Mouse (Mus musculus) hindbrain, embryonic 16.5 days (tissue): ENCODE results near the gene Fam228b. TPM values are rescaled to one million over a fixed set of nuclear protein-coding genes. Genes with fewer than 3 reads are reported as not detected.
"Not testable (repeated sequence)": the region's sequence is repeated elsewhere in the genome, so short reads cannot be mapped to it uniquely, and the experiment has no call there.

Source experiments
- ATAC-seq: fragments of 200-750 bp; cut with Nextera tagmentation; 2 replicates; pipeline ENCODE4 v1.8.0; 2017; ENCODE audit warnings: moderate TSS enrichment, moderate library complexity
- H3K27ac ChIP-seq: fragments of 300-500 bp; sonication (generic); 2 replicates; pipeline ENCODE4 v1.5.1; 2014; ENCODE audit warnings: low read depth, mild to moderate bottlenecking, control low read depth, low read length, moderate library complexity
- H3K27me3 ChIP-seq: fragments of 300-500 bp; sonication (generic); replicated peaks from 2 replicates; pipeline ENCODE4 v1.6.1; 2014; ENCODE audit warnings: low read length; ENCODE audit not compliant: control insufficient read depth, insufficient read depth
- H3K36me3 ChIP-seq: fragments of 300-500 bp; sonication (generic); 2 replicates; pipeline ENCODE4 v1.6.1; 2014; ENCODE audit warnings: mild to moderate bottlenecking, low read length, moderate library complexity, mixed read lengths; ENCODE audit not compliant: control insufficient read depth, insufficient read depth
- H3K4me1 ChIP-seq: fragments of 300-500 bp; sonication (generic); 2 replicates; pipeline ENCODE4 v1.6.1; 2014; ENCODE audit warnings: low read depth, low read length; ENCODE audit not compliant: control insufficient read depth, insufficient read depth
- H3K4me2 ChIP-seq: fragments of 300-500 bp; sonication (generic); 2 replicates; pipeline ENCODE4 v1.6.1; 2014; ENCODE audit warnings: mild to moderate bottlenecking, low read length, control low read depth, moderate library complexity
- H3K4me3 ChIP-seq: fragments of 300-500 bp; sonication (generic); 2 replicates; pipeline ENCODE4 v1.5.1; 2014; ENCODE audit warnings: mild to moderate bottlenecking, low read length, control low read depth, moderate library complexity
- H3K9ac ChIP-seq: fragments of 300-500 bp; sonication (generic); 2 replicates; pipeline ENCODE4 v1.6.1; 2014; ENCODE audit warnings: low read depth, mild to moderate bottlenecking, control low read depth, low read length, moderate library complexity
- H3K9me3 ChIP-seq: fragments of 300-500 bp; sonication (generic); 2 replicates; pipeline ENCODE4 v1.6.1; 2014; ENCODE audit warnings: mild to moderate bottlenecking, low read length, moderate library complexity; ENCODE audit not compliant: control insufficient read depth
- WGBS: fragments of 180-500 bp; shearing (Covaris S2); extraction: QIAGEN DNeasy Blood & Tissue Kit; methylation state at CpG from one replicate; pipeline ENCODE4 v1.1.7; 2014; 5-methylcytosine and 5-hydroxymethylcytosine counted together
- polyA plus RNA-seq: library from polyadenylated mRNA; unstranded; fragments of >200 nt; fragmentation: Nextera tagmentation; extraction: Ambion mirVana; gene quantifications from 2 replicates; pipeline ENCODE4 v1.2.1, GENCODE M21; 2015

Gene Fam228b
- polyA plus RNA-seq, 1 experiment from 2014 or later: 6.6 TPM

- not testable (repeated sequence) for H3K27me3 ChIP-seq, H3K9me3 ChIP-seq, H3K4me2 ChIP-seq, ATAC-seq, H3K9ac ChIP-seq, H3K36me3 ChIP-seq, H3K4me3 ChIP-seq, H3K4me1 ChIP-seq, H3K27ac ChIP-seq
- WGBS: 94% methylated on average over 25 of the region's 25 CpGs
These were observed 19.1 kb upstream of the Fam228b start for GRCm38 (mm10) chr12:4788128-4788527.

- Histone ChIP-seq H3K4me1 (no peaks in the 10 kb centered on the region), H3K36me3 (no peaks in the 10 kb centered on the region), H3K4me3 (no peak overlapping the region), H3K9me3 (no peaks in the 10 kb centered on the region), H3K27ac (no peak overlapping the region), H3K9ac (no peak overlapping the region), H3K27me3 (no peaks in the 10 kb centered on the region), H3K4me2 (no peak overlapping the region)
- 81% methylated on average over 2 of the region's 2 CpGs for WGBS
- ATAC-seq: no peak
These were observed 15.4 kb upstream of the Fam228b start for GRCm38 (mm10) chr12:4784466-4784865.

GRCm38 (mm10) chr12:4783598-4783997, 14.5 kb upstream of the Fam228b start:
- no peak for ATAC-seq
- Histone ChIP-seq H3K36me3 (no peaks in the 10 kb centered on the region), H3K4me2 (no peak overlapping the region), H3K9ac (no peak overlapping the region), H3K27me3 (no peaks in the 10 kb centered on the region), H3K4me1 (no peaks in the 10 kb centered on the region), H3K27ac (no peak overlapping the region), H3K4me3 (no peak overlapping the region), H3K9me3 (no peaks in the 10 kb centered on the region)
- WGBS: 55% methylated on average over 5 of the region's 5 CpGs

GRCm38 (mm10) chr12:4781725-4782404, 12.8 kb upstream of the Fam228b start:
- not testable (repeated sequence) for H3K27ac ChIP-seq, H3K27me3 ChIP-seq, H3K36me3 ChIP-seq, H3K4me3 ChIP-seq, ATAC-seq, H3K9me3 ChIP-seq, H3K4me1 ChIP-seq, H3K4me2 ChIP-seq, H3K9ac ChIP-seq
- WGBS: 83% methylated on average over 6 of the region's 9 CpGs

- no peak overlapping the region for H3K4me2 ChIP-seq
- no peak for ATAC-seq
- H3K27me3 ChIP-seq: no peaks in the 10 kb centered on the region
- WGBS: 83% methylated on average over 1 of the region's 1 CpGs
- H3K36me3 ChIP-seq: no peaks in the 10 kb centered on the region
- no peak overlapping the region for H3K4me3 ChIP-seq
- H3K9me3 ChIP-seq: no peaks in the 10 kb centered on the region
- no peak overlapping the region for H3K27ac ChIP-seq
- H3K4me1 ChIP-seq: no peaks in the 10 kb centered on the region
- H3K9ac ChIP-seq: no peak overlapping the region
These were observed 12.2 kb upstream of the Fam228b start for GRCm38 (mm10) chr12:4781270-4781669.

GRCm38 (mm10) chr12:4780245-4780644, 11.2 kb upstream of the Fam228b start:
- Histone ChIP-seq H3K36me3 (no peaks in the 10 kb centered on the region), H3K27ac (no peak overlapping the region), H3K9ac (no peak overlapping the region), H3K4me2 (no peak overlapping the region), H3K9me3 (no peaks in the 10 kb centered on the region), H3K27me3 (no peaks in the 10 kb centered on the region), H3K4me1 (no peaks in the 10 kb centered on the region), H3K4me3 (no peak overlapping the region)
- 65% methylated on average over 2 of the region's 2 CpGs for WGBS
- no peak for ATAC-seq

GRCm38 (mm10) chr12:4777734-4778133, 8.7 kb upstream of the Fam228b start:
- ATAC-seq: no peak
- no peaks in the 10 kb centered on the region for H3K36me3 ChIP-seq
- no peak overlapping the region for H3K27ac ChIP-seq
- no peak overlapping the region for H3K4me3 ChIP-seq
- H3K27me3 ChIP-seq: no peaks in the 10 kb centered on the region
- H3K9ac ChIP-seq: no peak overlapping the region
- H3K4me2 ChIP-seq: no peak overlapping the region
- H3K9me3 ChIP-seq: no peaks in the 10 kb centered on the region
- 83% methylated on average over 6 of the region's 6 CpGs for WGBS
- no peaks in the 10 kb centered on the region for H3K4me1 ChIP-seq

- Histone ChIP-seq H3K27me3 (no peaks in the 10 kb centered on the region), H3K4me3 (no peak overlapping the region), H3K4me2 (no peak overlapping the region), H3K36me3 (no peaks in the 10 kb centered on the region), H3K9ac (no peak overlapping the region), H3K9me3 (no peaks in the 10 kb centered on the region), H3K4me1 (no peaks in the 10 kb centered on the region), H3K27ac (no peak overlapping the region)
- WGBS: 82% methylated on average over 9 of the region's 9 CpGs
- no peak for ATAC-seq
These were observed 6.5 kb upstream of the Fam228b start for GRCm38 (mm10) chr12:4775588-4775949.

GRCm38 (mm10) chr12:4774895-4775587, 6.0 kb upstream of the Fam228b start:
- Histone ChIP-seq H3K9ac (no peak overlapping the region), H3K27ac (no peak overlapping the region), H3K36me3 (no peaks in the 10 kb centered on the region), H3K4me2 (no peak overlapping the region), H3K4me1 (no peaks in the 10 kb centered on the region), H3K9me3 (no peaks in the 10 kb centered on the region), H3K27me3 (no peaks in the 10 kb centered on the region), H3K4me3 (no peak overlapping the region)
- WGBS: 93% methylated on average over 8 of the region's 8 CpGs
- no peak for ATAC-seq
